12 mouse cellular contexts compared by ENCODE assay signal in genomic region chr13:60445164-60445563, GRCm38 (mm10).
"Had no signal": no experiment of that assay in that cellular context is flagged by ENCODE, and none has a peak within 500 bp of the region (broad histone marks: within the 10 kb centered on the region; RNA-seq: fewer than 3 reads in every experiment).

No protein-coding gene starts in this region.

- H3K4me3 ChIP-seq: liver, embryonic 12.5 days; midbrain, embryonic 10.5 days; neural tube, embryonic 13.5 days had no signal

- H3K4me1 ChIP-seq: liver, embryonic 12.5 days had no signal

- H3K4me2 ChIP-seq: liver, embryonic 12.5 days; neural tube, embryonic 13.5 days had no signal

- ATAC-seq: liver, embryonic 12.5 days; midbrain, embryonic 16.5 days had no signal

- H3K36me3 ChIP-seq: liver, embryonic 12.5 days; midbrain, embryonic 10.5 days; neural tube, embryonic 13.5 days had no signal

- H3K9me3 ChIP-seq: liver, embryonic 12.5 days; midbrain, embryonic 10.5 days; neural tube, embryonic 13.5 days had no signal

- H3K9ac ChIP-seq: liver, embryonic 12.5 days; neural tube, embryonic 13.5 days had no signal

- H3K27ac ChIP-seq: kidney, postnatal 0 days; liver, embryonic 12.5 days; midbrain, embryonic 10.5 days; neural tube, embryonic 13.5 days had no signal

- DNase-seq: kidney, adult 18-20 months; left cerebral cortex, postnatal 4 days; retina, postnatal 1 day; right cerebral cortex, postnatal 4 days; spleen, adult 18-20 months; thymus, adult 18-20 months; thymus, postnatal 14 days had no signal

- H3K27me3 ChIP-seq: liver, embryonic 12.5 days; neural tube, embryonic 13.5 days had no signal
